Mouse (Mus musculus) layer of hippocampus, adult 8-10 months (tissue): ENCODE results near the gene Olfr1361. TPM values are rescaled to one million over a fixed set of nuclear protein-coding genes. Genes with fewer than 3 reads are reported as not detected.
A peak's percentile ranks its signal among the peaks of the same experiment; 100 is the strongest.

ENCODE experiments used
- DNase-seq, 2 experiments: peaks; one replicate each; pipeline ENCODE4 v3.0.0; 2022; ENCODE audit warnings: low spot score in 2 of 2
- total RNA-seq, 4 experiments: library from RNA; stranded (reverse); gene quantifications; 2 replicates each; pipeline ENCODE4 v1.2.4; 2022

The Olfr1361 gene
- not detected for total RNA-seq

- DNase-seq, result no peak
These were observed at the start of gene Olfr1361 for GRCm38 (mm10) chr13:21663286-21663685. Gene Olfr1361, minus strand, starts transcription at chr13:21663386.

GRCm38 (mm10) chr13:21711698-21712097 is 48.5 kb upstream of the Olfr1361 start:
- no peak for DNase-seq

- peak; percentile 65 to 88 for DNase-seq
These were observed 47.8 kb upstream of the Olfr1361 start for GRCm38 (mm10) chr13:21710821-21711525.

GRCm38 (mm10) chr13:21710031-21710711 is 47.0 kb upstream of the Olfr1361 start:
- peak; percentile 74 to 89 for DNase-seq

GRCm38 (mm10) chr13:21706669-21707068 is 43.5 kb upstream of the Olfr1361 start:
- no peak for DNase-seq

- DNase-seq, result no peak
These were observed 34.6 kb upstream of the Olfr1361 start, which contains the start of gene Olfr1359 for GRCm38 (mm10) chr13:21697811-21698210. Gene Olfr1359, plus strand, starts transcription at chr13:21698111.

- DNase-seq, result no peak
These were observed 14.1 kb upstream of the Olfr1361 start, which contains the start of gene Olfr1360 for GRCm38 (mm10) chr13:21677305-21677704. Gene Olfr1360, minus strand, starts transcription at chr13:21677405.

GRCm38 (mm10) chr13:21642418-21642817 is 20.8 kb downstream of the Olfr1361 start, which contains the start of gene Olfr11:
Gene Olfr11, minus strand, starts transcription at chr13:21642518.
- no peak for DNase-seq

- no peak for DNase-seq
These were observed 49.3 kb downstream of the Olfr1361 start, which contains the start of gene Olfr1362 for GRCm38 (mm10) chr13:21613922-21614321. Gene Olfr1362, minus strand, starts transcription at chr13:21614022.

Other genes starting within 250 kb of the Olfr1361 start
- gene Pgbd1, start 222.3 kb downstream of the Olfr1361 start, total RNA-seq, result 1 to 10 TPM; 1.4 to 2.5 (median 1.8) TPM
- 10 to 100 TPM; 50.7 to 68.4 (median 61.0) TPM for gene Zscan26, start 209.7 kb downstream of the Olfr1361 start, total RNA-seq
- 1 to 10 TPM; 1.3 to 1.6 (median 1.4) TPM for gene Nkapl, start 194.9 kb downstream of the Olfr1361 start, total RNA-seq
- 1 to 10 TPM; 6.0 to 6.7 (median 6.3) TPM for gene Zkscan4, start 184.5 kb downstream of the Olfr1361 start, total RNA-seq
- not detected for gene Gm10065, start 183.9 kb downstream of the Olfr1361 start, total RNA-seq
- 10 to 100 TPM; 17.4 to 24.2 (median 20.9) TPM for gene AK157302, start 168.2 kb downstream of the Olfr1361 start, total RNA-seq
- 10 to 100 TPM; 47.7 to 68.8 (median 61.4) TPM for gene Gm11273, start 162.0 kb downstream of the Olfr1361 start, total RNA-seq
- gene Zkscan8, start 132.3 kb downstream of the Olfr1361 start, total RNA-seq, result 10 to 100 TPM; 17.9 to 21.9 (median 19.8) TPM
- gene Olfr1366, start 120.6 kb downstream of the Olfr1361 start, total RNA-seq, result not detected
- gene Olfr1535, start 103.5 kb downstream of the Olfr1361 start, total RNA-seq, result not detected
- gene Olfr1364, start 81.6 kb downstream of the Olfr1361 start, total RNA-seq, result not detected
- not detected for gene Olfr1362, start 49.4 kb downstream of the Olfr1361 start, total RNA-seq
- not detected for gene Olfr11, start 20.9 kb downstream of the Olfr1361 start, total RNA-seq
- not detected for gene Olfr1360, start 14.0 kb upstream of the Olfr1361 start, total RNA-seq
- not detected for gene Olfr1359, start 34.7 kb upstream of the Olfr1361 start, total RNA-seq
- 10 to 100 TPM; 10.8 to 28.3 (median 22.4) TPM for gene Hist1h2bl, start 52.8 kb upstream of the Olfr1361 start, total RNA-seq
- gene Hist1h2ai, start 53.0 kb upstream of the Olfr1361 start, total RNA-seq, result 10 to 100 TPM in 2 of 4 experiments, 1 to 10 TPM in 2; 8.1 to 36.7 (median 16.0) TPM
- 10 to 100 TPM; 30.3 to 49.1 (median 42.8) TPM for gene Hist1h3h, start 54.3 kb upstream of the Olfr1361 start, total RNA-seq
- 1 to 10 TPM; 2.8 to 4.8 (median 3.2) TPM for gene Hist1h2bm, start 58.7 kb upstream of the Olfr1361 start, total RNA-seq
- gene Hist1h4j, start 71.7 kb upstream of the Olfr1361 start, total RNA-seq, result 10 to 100 TPM; 11.6 to 17.1 (median 13.7) TPM
- 100 to 1,000 TPM; 228 to 277 (median 247) TPM for gene Hist1h4k, start 87.1 kb upstream of the Olfr1361 start, total RNA-seq
- gene Hist1h2ak, start 90.4 kb upstream of the Olfr1361 start, total RNA-seq, result 10 to 100 TPM in 2 of 4 experiments, 1 to 10 TPM in 2; 8.7 to 11.4 (median 9.8) TPM
- gene Hist1h2bn, start 90.7 kb upstream of the Olfr1361 start, total RNA-seq, result 1 to 10 TPM in 3 of 4 experiments, not detected in 1; 6.6 to 9.1 (median 8.4) TPM
- gene Hist1h1b, start 117.2 kb upstream of the Olfr1361 start, total RNA-seq, result 1 to 10 TPM; 3.8 to 6.5 (median 5.9) TPM
- 10 to 100 TPM; 32.9 to 72.6 (median 47.3) TPM for gene Hist1h3i, start 120.0 kb upstream of the Olfr1361 start, total RNA-seq
- 1 to 10 TPM in 1 of 4 experiments, not detected in 3; 3.2 TPM for gene Hist1h2an, start 123.8 kb upstream of the Olfr1361 start, total RNA-seq
- gene Hist1h2bp, start 124.1 kb upstream of the Olfr1361 start, total RNA-seq, result 10 to 100 TPM in 1 of 4 experiments, 1 to 10 TPM in 3; 3.1 to 11.6 (median 5.9) TPM
- gene Hist1h2bq, start 146.8 kb upstream of the Olfr1361 start, total RNA-seq, result 10 to 100 TPM; 26.8 to 44.1 (median 30.6) TPM
- 10 to 100 TPM in 3 of 4 experiments, 1 to 10 TPM in 1; 5.0 to 27.3 (median 17.8) TPM for gene Hist1h2ao, start 147.1 kb upstream of the Olfr1361 start, total RNA-seq
- gene Hist1h4m, start 148.4 kb upstream of the Olfr1361 start, total RNA-seq, result 100 to 1,000 TPM; 180 to 291 (median 231) TPM
- 10 to 100 TPM in 3 of 4 experiments, not detected in 1; 11.4 to 41.9 (median 29.6) TPM for gene Hist1h4n, start 168.8 kb upstream of the Olfr1361 start, total RNA-seq
- gene Hist1h2ap, start 170.1 kb upstream of the Olfr1361 start, total RNA-seq, result 10 to 100 TPM in 2 of 4 experiments, not detected in 2; 10.6 to 18.9 TPM
- gene Hist1h2br, start 170.4 kb upstream of the Olfr1361 start, total RNA-seq, result 10 to 100 TPM; 26.6 to 44.1 (median 30.3) TPM